Mouse (Mus musculus): ENCODE data around the gene Cfap300. TPM values are rescaled to one million over a fixed set of nuclear protein-coding genes. Genes with fewer than 3 reads are reported as not detected.

The Cfap300 gene
- total and polyA plus RNA-seq, 2 experiments from 2014 or later = 12.6 to 17.6 TPM

- no peak for DNase-seq
- no peaks in the 10 kb centered on the region for H3K4me1 ChIP-seq (ENCODE audit: insufficient read depth)
Observed at GRCm38 (mm10) chr9:8035546-8035945, 7.1 kb downstream of the Cfap300 start.

GRCm38 (mm10) chr9:8035091-8035490 lies 7.5 kb downstream of the Cfap300 start:
- H3K36me3 ChIP-seq (ENCODE audit: insufficient read depth) = no peaks in the 10 kb centered on the region; the same call in 1 of the 2 replicates

More at GRCm38 (mm10) chr9:8035546-8035945, 7.1 kb downstream of the Cfap300 start:
- Histone ChIP-seq H3K36me3 (ENCODE audit: insufficient read depth) (no peaks in the 10 kb centered on the region; the same call in 1 of the 2 replicates), H3K4me3 (ENCODE audit: low read depth, low read length) (no peak overlapping the region), H3K4me2 (ENCODE audit: low read depth) (no peak overlapping the region), H3K9me3 (ENCODE audit: low read length) (no peaks in the 10 kb centered on the region), H3K9ac (no peak overlapping the region), H3K27ac (ENCODE audit: low read depth, low read length) (no peak overlapping the region), H3K27me3 (ENCODE audit: insufficient read depth, low read length) (no peaks in the 10 kb centered on the region)
- ATAC-seq = peak; percentile 52; the same call in 1 of the 2 replicates
- no peak for TF ChIP-seq CTCF (IDR thresholded peaks at IDR 0.05; ENCODE audit: low read depth)
- WGBS = 46% methylated on average over 7 of the region's 7 CpGs

GRCm38 (mm10) chr9:8034143-8034542 lies 8.5 kb downstream of the Cfap300 start:
- no peak overlapping the region for H3K9ac ChIP-seq
- DNase-seq (no peak), ATAC-seq (no peak)
- no peaks in the 10 kb centered on the region for H3K4me1 ChIP-seq (ENCODE audit: insufficient read depth)
- TF ChIP-seq CTCF (IDR thresholded peaks at IDR 0.05; ENCODE audit: low read depth) = no peak
- no peaks in the 10 kb centered on the region for H3K27me3 ChIP-seq (ENCODE audit: insufficient read depth, low read length)
- no peak overlapping the region for H3K27ac ChIP-seq (ENCODE audit: low read depth, low read length)
- 76% methylated on average over 1 of the region's 1 CpGs for WGBS
- H3K36me3 ChIP-seq (ENCODE audit: insufficient read depth) = no peaks in the 10 kb centered on the region; the same call in 1 of the 2 replicates
- H3K9me3 ChIP-seq (ENCODE audit: low read length) = no peaks in the 10 kb centered on the region
- H3K4me2 ChIP-seq (ENCODE audit: low read depth) = no peak overlapping the region
- H3K4me3 ChIP-seq (ENCODE audit: low read depth, low read length) = no peak overlapping the region

More at GRCm38 (mm10) chr9:8035091-8035490, 7.5 kb downstream of the Cfap300 start:
- no peaks in the 10 kb centered on the region for H3K9me3 ChIP-seq (ENCODE audit: low read length)
- TF ChIP-seq CTCF (IDR thresholded peaks at IDR 0.05; ENCODE audit: low read depth) = no peak
- no peaks in the 10 kb centered on the region for H3K4me1 ChIP-seq (ENCODE audit: insufficient read depth)
- no peak for DNase-seq
- no peak for ATAC-seq
- H3K27me3 ChIP-seq (ENCODE audit: insufficient read depth, low read length) = no peaks in the 10 kb centered on the region
- H3K4me3 ChIP-seq (ENCODE audit: low read depth, low read length) = no peak overlapping the region
- H3K4me2 ChIP-seq (ENCODE audit: low read depth) = no peak overlapping the region
- H3K27ac ChIP-seq (ENCODE audit: low read depth, low read length) = no peak overlapping the region
- H3K9ac ChIP-seq = no peak overlapping the region
- WGBS = 63% methylated on average over 4 of the region's 4 CpGs

- no peak for TF ChIP-seq CTCF (IDR thresholded peaks at IDR 0.05; ENCODE audit: low read depth)
- DNase-seq (no peak), ATAC-seq (no peak)
- Histone ChIP-seq H3K4me1 (ENCODE audit: insufficient read depth) (no peaks in the 10 kb centered on the region), H3K36me3 (ENCODE audit: insufficient read depth) (no peaks in the 10 kb centered on the region; the same call in 1 of the 2 replicates), H3K9me3 (ENCODE audit: low read length) (no peaks in the 10 kb centered on the region), H3K4me3 (ENCODE audit: low read depth, low read length) (no peak overlapping the region), H3K27ac (ENCODE audit: low read depth, low read length) (no peak overlapping the region), H3K9ac (no peak overlapping the region), H3K4me2 (ENCODE audit: low read depth) (no peak overlapping the region), H3K27me3 (ENCODE audit: insufficient read depth, low read length) (no peaks in the 10 kb centered on the region)
- 66% methylated on average over 5 of the region's 5 CpGs for WGBS
Observed at GRCm38 (mm10) chr9:8032847-8033246, 9.8 kb downstream of the Cfap300 start.

GRCm38 (mm10) chr9:8018609-8019008 lies 24.0 kb downstream of the Cfap300 start:
- no peak for TF ChIP-seq CTCF (IDR thresholded peaks at IDR 0.05; ENCODE audit: low read depth)
- H3K4me3 ChIP-seq (ENCODE audit: low read depth, low read length) = no peak overlapping the region
- no peaks in the 10 kb centered on the region for H3K4me1 ChIP-seq (ENCODE audit: insufficient read depth)

GRCm38 (mm10) chr9:8017253-8017913 lies 25.2 kb downstream of the Cfap300 start:
- Histone ChIP-seq H3K9me3 (ENCODE audit: low read length) (no peaks in the 10 kb centered on the region), H3K27ac (ENCODE audit: low read depth, low read length) (no peak overlapping the region), H3K36me3 (ENCODE audit: insufficient read depth) (no peaks in the 10 kb centered on the region), H3K4me2 (ENCODE audit: low read depth) (no peak overlapping the region), H3K4me1 (ENCODE audit: insufficient read depth) (no peaks in the 10 kb centered on the region), H3K27me3 (ENCODE audit: insufficient read depth, low read length) (no peaks in the 10 kb centered on the region), H3K9ac (no peak overlapping the region), H3K4me3 (ENCODE audit: low read depth, low read length) (no peak overlapping the region)
- DNase-seq (no peak), ATAC-seq (no peak)
- TF ChIP-seq CTCF (IDR thresholded peaks at IDR 0.05; ENCODE audit: low read depth) = no peak
- WGBS = 58% methylated on average over 15 of the region's 20 CpGs

More at GRCm38 (mm10) chr9:8018609-8019008, 24.0 kb downstream of the Cfap300 start:
- Histone ChIP-seq H3K9me3 (ENCODE audit: low read length) (no peaks in the 10 kb centered on the region), H3K36me3 (ENCODE audit: insufficient read depth) (peaks cover 3% of the 10 kb centered on the region; the same call in 1 of the 2 replicates), H3K4me2 (ENCODE audit: low read depth) (no peak overlapping the region), H3K27ac (ENCODE audit: low read depth, low read length) (no peak overlapping the region), H3K9ac (no peak overlapping the region), H3K27me3 (ENCODE audit: insufficient read depth, low read length) (no peaks in the 10 kb centered on the region)
- 86% methylated on average over 5 of the region's 5 CpGs for whole genome bisulfite sequencing
- ATAC-seq = peak; percentile 70
- no peak for DNase-seq

- no peaks in the 10 kb centered on the region for H3K36me3 ChIP-seq (ENCODE audit: insufficient read depth)
- under 1% methylated on average over 74 of the region's 79 CpGs for WGBS
Observed at GRCm38 (mm10) chr9:8004370-8004991, 38.1 kb downstream of the Cfap300 start, which contains the start of gene Yap1. TSS of gene Yap1 (minus strand) at chr9:8004596.

More at GRCm38 (mm10) chr9:8004370-8004991, 38.1 kb downstream of the Cfap300 start, which contains the start of gene Yap1:
- TF ChIP-seq CTCF (IDR thresholded peaks at IDR 0.05; ENCODE audit: low read depth) = no peak
- Histone ChIP-seq H3K9me3 (ENCODE audit: low read length) (no peaks in the 10 kb centered on the region), H3K4me3 (ENCODE audit: low read depth, low read length) (peak within 1 kb of the TSS; percentile 64), H3K4me1 (ENCODE audit: insufficient read depth) (no peaks in the 10 kb centered on the region), H3K4me2 (ENCODE audit: low read depth) (peak within 1 kb of the TSS; percentile 90), H3K27me3 (ENCODE audit: insufficient read depth, low read length) (peaks cover 10% of the 10 kb centered on the region; the same call in 1 of the 2 replicates), H3K9ac (peak within 1 kb of the TSS; percentile 51), H3K27ac (ENCODE audit: low read depth, low read length) (peak within 1 kb of the TSS; percentile 57)
- DNase-seq (peak; percentile 82), ATAC-seq (peak; percentile 84)

All from forebrain, postnatal 0 days (tissue).